Mouse (Mus musculus): Measurements from ENCODE around the gene Rnf6. TPM values are rescaled to one million over a fixed set of nuclear protein-coding genes. Genes with fewer than 3 reads are reported as not detected.

Rnf6 gene
- total RNA-seq, 4 experiments from 2014 or later: 40.3 to 46.6 (median 42.4) TPM

Other genes starting within 250 kb of the Rnf6 start
- gene Cyp3a25, start 211.9 kb downstream of the Rnf6 start, total RNA-seq (2022): under 1 TPM in 1 of 4 experiments, not detected in 3; 0.56 TPM
- not detected for gene Cyp3a59, start 142.3 kb downstream of the Rnf6 start, total RNA-seq (2022)
- not detected for gene Gm5565, start 61.0 kb downstream of the Rnf6 start, total RNA-seq (2022)
- not detected for gene Gm6309, start 50.8 kb downstream of the Rnf6 start, total RNA-seq (2022)
- gene 1700001J03Rik, start 36.3 kb downstream of the Rnf6 start, total RNA-seq (2022): 1 to 10 TPM in 2 of 4 experiments, under 1 TPM in 2; 0.54 to 1.6 (median 1.0) TPM
- gene Cdk8, start 9.7 kb upstream of the Rnf6 start, total RNA-seq (2022): 10 to 100 TPM; 13.6 to 18.5 (median 16.0) TPM
- under 1 TPM; 0.46 to 0.74 (median 0.59) TPM for gene Wasf3, start 163.4 kb upstream of the Rnf6 start, total RNA-seq (2022)